Mouse (Mus musculus): ENCODE results near the gene Stx1a.

- TF ChIP-seq CTCF (conservative IDR thresholded peaks at IDR 0.05; ENCODE audit: insufficient read depth, insufficient read length, low read depth, low read length) (no peak), POLR2A (IDR thresholded peaks at IDR 0.05; ENCODE audit: low read depth, low read length) (no peak)
These were observed 40.2 kb upstream of the Stx1a start for GRCm38 (mm10) chr5:134983111-134983510.
